Mouse (Mus musculus) heart, postnatal 0 days (tissue): ENCODE results near the gene Cnot4.

Source experiments
- CTCF ChIP-seq: IDR thresholded peaks from 2 replicates; pipeline ENCODE4 v1.5.1; 2016; ENCODE audit warnings: antibody characterized with exemption, control low read depth, low read depth
- EP300 ChIP-seq: IDR thresholded peaks from 2 replicates; pipeline ENCODE4 v1.6.1; 2016; ENCODE audit warnings: antibody characterized with exemption, low read depth

- peak; percentile 23 for TF ChIP-seq CTCF
- TF ChIP-seq EP300 = no peak
These were observed 71.1 kb downstream of the Cnot4 start for GRCm38 (mm10) chr6:35062446-35062845.
